Comparison of ENCODE assay signal across 11 mouse cellular contexts in genomic region chr10:127524646-127525255, GRCm38 (mm10). TPM values are rescaled to one million over a fixed set of nuclear protein-coding genes. Genes with fewer than 3 reads are reported as not detected.
DNase-seq lines count a peak whose midpoint lies in the region; ATAC-seq and TF ChIP-seq lines count a peak whose summit lies in the region.
"Had no signal": no experiment of that assay in that cellular context is flagged by ENCODE, and none has a peak within 500 bp of the region (broad histone marks: within the 10 kb centered on the region; RNA-seq: fewer than 3 reads in every experiment).

No protein-coding gene starts in this region.

- no peak for TF ChIP-seq POLR2A in thymus, adult 2 months (IDR thresholded peaks at IDR 0.05; ENCODE audit: control insufficient read depth, extremely low read depth, insufficient read depth, low read length, poor library complexity)
- TF ChIP-seq POLR2A in kidney, adult 2 months (IDR thresholded peaks at IDR 0.05; ENCODE audit: low read depth, low read length) = no peak

- H3K27me3 ChIP-seq in thymus, adult 2 months (ENCODE audit: control insufficient read depth, insufficient read depth, low read length) = peaks cover 23% of the 10 kb centered on the region
- H3K27me3 ChIP-seq in hindbrain, embryonic 10.5 days (ENCODE audit: insufficient read depth, poor library complexity, severe bottlenecking) = peaks cover 84% of the 10 kb centered on the region
- peaks cover 61% of the 10 kb centered on the region for H3K27me3 ChIP-seq in midbrain, embryonic 11.5 days (ENCODE audit: control insufficient read depth, insufficient read depth, low read length)
- H3K27me3 ChIP-seq in kidney, adult 2 months (replicated peaks; ENCODE audit: control insufficient read depth, insufficient read depth, low read length) = peaks cover 1% of the 10 kb centered on the region; the same call in 1 of the 2 replicates

- peak; percentile 27 for DNase-seq in thymus, postnatal 4 days
- DNase-seq in thymus, adult 2 months = no peak
- peak; percentile 37 for DNase-seq in hindbrain, embryonic 10.5 days (ENCODE audit: low spot score)
- peak; percentile 90 for DNase-seq in midbrain, embryonic 11.5 days (ENCODE audit: low spot score, missing footprints)
- DNase-seq in urinary bladder, adult 18-20 months (ENCODE audit: low spot score in 2 of 2) = no peak
- DNase-seq in left cerebral cortex, postnatal 4 days = no peak
- no peak for DNase-seq in lung, postnatal 4 days
- DNase-seq in kidney, adult 2 months = no peak
- DNase-seq: gastrocnemius, postnatal 14 days; heart, postnatal 4 days; kidney, postnatal 4 days had no signal

- H3K4me2 ChIP-seq in midbrain, embryonic 11.5 days = no peak overlapping the region

- peaks cover 30% of the 10 kb centered on the region for H3K4me1 ChIP-seq in thymus, adult 2 months (replicated peaks; ENCODE audit: control insufficient read depth, insufficient read depth, low read length)
- H3K4me1 ChIP-seq in hindbrain, embryonic 10.5 days (replicated peaks) = peaks cover 81% of the 10 kb centered on the region
- H3K4me1 ChIP-seq in midbrain, embryonic 11.5 days (ENCODE audit: control insufficient read depth, insufficient read depth, low read length) = peaks cover 38% of the 10 kb centered on the region
- peaks cover 6% of the 10 kb centered on the region; the same call in 1 of the 2 replicates for H3K4me1 ChIP-seq in kidney, adult 2 months (ENCODE audit: control insufficient read depth, insufficient read depth, low read length)

- H3K4me3 ChIP-seq in thymus, adult 2 months (ENCODE audit: control insufficient read depth, insufficient read depth, low read length) = no peak overlapping the region
- H3K4me3 ChIP-seq in hindbrain, embryonic 10.5 days = peak overlapping the region; percentile 41
- 0 out of 2 replicates have a peak overlapping the region, but pooled peaks have one; percentile 1 for H3K4me3 ChIP-seq in midbrain, embryonic 11.5 days (ENCODE audit: low read depth, low read length)
- H3K4me3 ChIP-seq in kidney, adult 2 months (ENCODE audit: insufficient read depth, low read depth, low read length) = no peak overlapping the region

- peak overlapping the region; percentile 12; the same call in 1 of the 2 replicates for H3K9ac ChIP-seq in midbrain, embryonic 11.5 days (ENCODE audit: low read length)

- no peak overlapping the region for H3K27ac ChIP-seq in thymus, adult 2 months (ENCODE audit: control insufficient read depth, insufficient read depth, low read length)
- peak overlapping the region; percentile 66 for H3K27ac ChIP-seq in hindbrain, embryonic 10.5 days
- no peak overlapping the region for H3K27ac ChIP-seq in midbrain, embryonic 11.5 days (ENCODE audit: low read depth, low read length)
- H3K27ac ChIP-seq in kidney, adult 2 months (ENCODE audit: insufficient read depth, low read depth, low read length) = no peak overlapping the region

- TF ChIP-seq CTCF in thymus, adult 2 months (IDR thresholded peaks at IDR 0.05; ENCODE audit: borderline replicate concordance, control insufficient read depth, extremely low read depth, insufficient read depth, low read length, poor library complexity) = no peak
- TF ChIP-seq CTCF in kidney, adult 2 months (conservative IDR thresholded peaks at IDR 0.05; ENCODE audit: insufficient read depth, insufficient read length, low read depth, low read length) = no peak

- 26% methylated on average over 23 of the region's 23 CpGs for WGBS in thymus, adult 2 months
- WGBS in hindbrain, embryonic 10.5 days = under 1% methylated on average over 23 of the region's 23 CpGs
- WGBS in midbrain, embryonic 11.5 days = under 1% methylated on average over 22 of the region's 23 CpGs
- 23% methylated on average over 23 of the region's 23 CpGs for WGBS in kidney, adult 2 months

- intact Hi-C loops in left cerebral cortex, postnatal 4 days (cut with DNase I) = no loop called here

- no peak for ATAC-seq in midbrain, embryonic 11.5 days (ENCODE audit: low FRiP score)

- no peaks in the 10 kb centered on the region for H3K36me3 ChIP-seq in thymus, adult 2 months (ENCODE audit: control insufficient read depth, insufficient read depth, low read length)
- H3K36me3 ChIP-seq in hindbrain, embryonic 10.5 days = peaks cover 12% of the 10 kb centered on the region
- no peaks in the 10 kb centered on the region for H3K36me3 ChIP-seq in midbrain, embryonic 11.5 days (ENCODE audit: control insufficient read depth, insufficient read depth, low read length)
- H3K36me3 ChIP-seq in kidney, adult 2 months (ENCODE audit: control insufficient read depth, insufficient read depth, low read length) = no peaks in the 10 kb centered on the region

- H3K9me3 ChIP-seq in hindbrain, embryonic 10.5 days = 0 out of 2 replicates have a peak, but pooled peaks cover 3% of the 10 kb centered on the region
- H3K9me3 ChIP-seq in midbrain, embryonic 11.5 days (ENCODE audit: control insufficient read depth, low read length) = no peaks in the 10 kb centered on the region

RNA-seq across cellular contexts. Expression of gene Shmt2, which starts 2.5 kb away (rescaled TPM):
- polyA plus RNA-seq in thymus, adult 2 months (2012; rRNA removed) = 171 and 198 TPM in 2 replicates
- 103 and 118 TPM in 2 replicates for polyA plus RNA-seq in hindbrain, embryonic 10.5 days (2016; fragmentation: Nextera tagmentation; extraction: Ambion mirVana)
- 68.8 and 74.8 TPM in 2 replicates for polyA plus RNA-seq in midbrain, embryonic 11.5 days (2014; fragmentation: Nextera tagmentation; extraction: Ambion mirVana)
- 10 to 100 TPM; 39.7 to 39.9 TPM for total RNA-seq in left cerebral cortex, postnatal 4 days (2021)
- polyA plus RNA-seq in kidney, adult 2 months (2012; rRNA removed) = 232 and 274 TPM in 2 replicates

RNA-seq across cellular contexts. Expression of gene Nxph4, which starts 9.6 kb away (rescaled TPM):
- 0.06 and 0.20 TPM in 2 replicates for polyA plus RNA-seq in thymus, adult 2 months (2012; rRNA removed)
- polyA plus RNA-seq in hindbrain, embryonic 10.5 days (2016; fragmentation: Nextera tagmentation; extraction: Ambion mirVana) = 23.1 and 70.9 TPM in 2 replicates
- polyA plus RNA-seq in midbrain, embryonic 11.5 days (2014; fragmentation: Nextera tagmentation; extraction: Ambion mirVana) = 19.5 and 23.6 TPM in 2 replicates
- total RNA-seq in left cerebral cortex, postnatal 4 days (2021) = 10 to 100 TPM; 12.9 to 14.4 TPM
- polyA plus RNA-seq in kidney, adult 2 months (2012; rRNA removed) = 2.0 and 2.2 TPM in 2 replicates

RNA-seq across cellular contexts. Expression of gene Ndufa4l2, which starts 10.0 kb away (rescaled TPM):
- polyA plus RNA-seq in thymus, adult 2 months (2012; rRNA removed) = 6.2 and 13.5 TPM in 2 replicates
- 8.1 and 10.5 TPM in 2 replicates for polyA plus RNA-seq in hindbrain, embryonic 10.5 days (2016; fragmentation: Nextera tagmentation; extraction: Ambion mirVana)
- polyA plus RNA-seq in midbrain, embryonic 11.5 days (2014; fragmentation: Nextera tagmentation; extraction: Ambion mirVana) = 3.6 and 5.7 TPM in 2 replicates
- total RNA-seq in left cerebral cortex, postnatal 4 days (2021) = 1 to 10 TPM; 4.9 to 7.5 TPM
- 24.4 and 27.4 TPM in 2 replicates for polyA plus RNA-seq in kidney, adult 2 months (2012; rRNA removed)

RNA-seq across cellular contexts. Expression of gene Stac3, which starts 23.3 kb away (rescaled TPM):
- 2.2 and 3.9 TPM in 2 replicates for polyA plus RNA-seq in thymus, adult 2 months (2012; rRNA removed)
- 0.72 and 1.5 TPM in 2 replicates for polyA plus RNA-seq in hindbrain, embryonic 10.5 days (2016; fragmentation: Nextera tagmentation; extraction: Ambion mirVana)
- polyA plus RNA-seq in midbrain, embryonic 11.5 days (2014; fragmentation: Nextera tagmentation; extraction: Ambion mirVana) = 0.10 and 0.14 TPM in 2 replicates
- 1 to 10 TPM; 5.1 to 5.2 TPM for total RNA-seq in left cerebral cortex, postnatal 4 days (2021)
- polyA plus RNA-seq in kidney, adult 2 months (2012; rRNA removed) = 1.2 and 3.0 TPM in 2 replicates

Comparison
In these comparisons a context has a peak if more than half of its experiments do, and no peak if none do; other contexts are left out.
1. DNase-seq: peak in thymus, postnatal 4 days (single experiment), hindbrain, embryonic 10.5 days (single experiment) and midbrain, embryonic 11.5 days (single experiment); none in thymus, adult 2 months (single experiment), urinary bladder, adult 18-20 months (0 of 2), left cerebral cortex, postnatal 4 days (single experiment), lung, postnatal 4 days (0 of 2) and kidney, adult 2 months (single experiment).
2. H3K4me3 ChIP-seq: peak in hindbrain, embryonic 10.5 days (single experiment) and midbrain, embryonic 11.5 days (single experiment); none in thymus, adult 2 months (single experiment) and kidney, adult 2 months (single experiment).